Mouse (Mus musculus) hindbrain, postnatal 0 days (tissue): ENCODE data around the gene Tab1. TPM values are rescaled to one million over a fixed set of nuclear protein-coding genes. Genes with fewer than 3 reads are reported as not detected.

Experiments used
- ATAC-seq: fragments of 200-750 bp; cut with Nextera tagmentation; 2 replicates; pipeline ENCODE4 v1.8.0; 2017; ENCODE audit warnings: mild to moderate bottlenecking, moderate TSS enrichment, moderate library complexity
- DNase-seq: peaks from one replicate; pipeline ENCODE4 v3.0.0-alpha.2; 2015; ENCODE audit warnings: low spot score
- H3K27ac ChIP-seq: fragments of 300-500 bp; sonication (generic); 2 replicates; pipeline ENCODE4 v1.5.1; 2014; ENCODE audit warnings: mild to moderate bottlenecking
- H3K27me3 ChIP-seq: fragments of 300-500 bp; sonication (generic); 2 replicates; pipeline ENCODE4 v1.6.1; 2014; ENCODE audit warnings: low read length, mixed read lengths; ENCODE audit not compliant: insufficient read depth
- H3K36me3 ChIP-seq: fragments of 300-500 bp; sonication (generic); 2 replicates; pipeline ENCODE4 v1.6.1; 2014; ENCODE audit warnings: low read length, mixed read lengths; ENCODE audit not compliant: insufficient read depth
- H3K4me1 ChIP-seq: fragments of 300-500 bp; sonication (generic); 2 replicates; pipeline ENCODE4 v1.6.1; 2014; ENCODE audit warnings: antibody characterized with exemption, low read length, mixed read lengths; ENCODE audit not compliant: insufficient read depth
- H3K4me2 ChIP-seq: fragments of 300-500 bp; sonication (generic); 2 replicates; pipeline ENCODE4 v1.6.1; 2014; ENCODE audit warnings: low read depth, mild to moderate bottlenecking, low read length, moderate library complexity, mixed read lengths
- H3K4me3 ChIP-seq: fragments of 300-500 bp; sonication (generic); 2 replicates; pipeline ENCODE4 v1.5.1; 2014; ENCODE audit warnings: low read length
- H3K9ac ChIP-seq: fragments of 300-500 bp; sonication (generic); replicated peaks from 2 replicates; pipeline ENCODE4 v1.6.1; 2014; ENCODE audit warnings: mild to moderate bottlenecking, low read length, moderate library complexity, mixed read lengths
- H3K9me3 ChIP-seq: fragments of 300-500 bp; sonication (generic); 2 replicates; pipeline ENCODE4 v1.6.1; 2016; ENCODE audit warnings: low read length, mixed read lengths
- CTCF ChIP-seq: IDR thresholded peaks from 2 replicates; pipeline ENCODE4 v1.5.1; 2016; ENCODE audit warnings: antibody characterized with exemption, control low read depth, low read depth
- WGBS: fragments of 180-500 bp; shearing (Covaris S2); extraction: QIAGEN DNeasy Blood & Tissue Kit; methylation state at CpG from one replicate; pipeline ENCODE4 v1.1.7; 2014; 5-methylcytosine and 5-hydroxymethylcytosine counted together
- polyA plus RNA-seq: library from polyadenylated mRNA; unstranded; fragments of >200 nt; fragmentation: Nextera tagmentation; extraction: Ambion mirVana; gene quantifications from 2 replicates; pipeline ENCODE4 v1.2.1, GENCODE M21; 2015
- total RNA-seq: library from RNA; depleted of rRNA; stranded (reverse); fragments of >200 nt; gene quantifications from 2 replicates; pipeline ENCODE4 v1.2.3, GENCODE M21; 2014; rRNA removed

Gene Tab1
- total and polyA plus RNA-seq, 2 experiments from 2014 or later: 26.5 to 55.0 TPM

DNA sequence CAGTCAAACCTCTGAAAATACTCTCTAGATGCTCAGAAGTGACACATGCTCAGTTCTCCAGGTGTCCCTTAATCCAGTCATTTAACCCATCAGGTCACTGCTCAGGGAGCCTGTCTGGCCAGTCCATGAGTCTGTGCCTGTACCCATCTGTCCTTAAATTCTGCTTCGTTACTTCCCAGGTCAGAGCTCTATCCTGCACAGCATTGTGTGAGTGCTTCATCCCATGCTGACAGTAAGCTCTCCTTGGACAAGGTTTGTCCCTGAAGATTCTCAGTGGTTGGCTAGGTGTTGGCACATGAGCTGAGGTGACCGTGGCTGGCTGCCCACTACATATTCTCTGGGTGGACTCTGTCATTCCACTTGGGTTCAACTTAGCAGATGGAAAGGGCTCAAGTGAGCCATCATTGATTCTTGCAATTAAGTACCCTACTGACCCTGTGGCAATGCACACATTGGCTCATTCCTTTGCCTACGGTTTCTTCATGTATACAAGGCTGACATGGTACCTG, 73.2 kb downstream of the Tab1 start:
- no peak for ATAC-seq
- peaks cover 1% of the 10 kb centered on the region; the same call in 1 of the 2 replicates for H3K36me3 ChIP-seq
- WGBS: 88% methylated on average over 3 of the region's 3 CpGs
- DNase-seq: no peak
- no peak overlapping the region for H3K9ac ChIP-seq
- H3K27ac ChIP-seq: no peak overlapping the region
- no peaks in the 10 kb centered on the region for H3K4me1 ChIP-seq
- H3K4me3 ChIP-seq: no peak overlapping the region
- H3K9me3 ChIP-seq: no peaks in the 10 kb centered on the region
- no peak overlapping the region for H3K4me2 ChIP-seq
- no peaks in the 10 kb centered on the region for H3K27me3 ChIP-seq
- no peak for TF ChIP-seq CTCF

DNA sequence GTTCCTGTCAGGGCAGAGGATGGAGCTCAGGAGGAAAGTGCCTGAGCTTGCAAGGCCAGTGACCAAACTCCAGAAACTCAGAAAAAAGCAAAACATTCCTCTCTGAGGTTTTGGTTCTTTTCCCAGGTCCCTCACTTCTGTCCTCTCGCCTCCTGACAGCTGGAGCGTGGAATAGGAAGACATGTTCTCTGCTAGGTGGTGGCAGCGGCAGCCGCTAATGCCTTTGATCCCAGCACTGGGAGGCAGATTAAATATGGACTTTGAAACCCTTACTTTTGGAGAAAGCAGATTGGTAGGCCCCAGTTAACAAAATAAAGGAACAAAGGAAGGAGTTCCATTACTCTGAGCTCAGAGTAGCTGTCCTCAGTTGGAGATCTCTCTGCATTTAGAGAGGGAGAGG, 75.5 kb downstream of the Tab1 start:
- TF ChIP-seq CTCF: no peak
- Histone ChIP-seq H3K27ac (no peak overlapping the region), H3K4me3 (no peak overlapping the region), H3K4me2 (no peak overlapping the region), H3K9me3 (no peaks in the 10 kb centered on the region), H3K36me3 (peaks cover 18% of the 10 kb centered on the region), H3K9ac (no peak overlapping the region), H3K4me1 (no peaks in the 10 kb centered on the region), H3K27me3 (no peaks in the 10 kb centered on the region)
- ATAC-seq (no peak), DNase-seq (no peak)
- 28% methylated on average over 4 of the region's 4 CpGs for WGBS

Other genes with a start within 250 kb of the Tab1 start
- 3.5 and 5.3 TPM in 2 replicates for gene Apobec3, start 241.5 kb upstream of the Tab1 start, total RNA-seq
- 3.9 and 4.5 TPM in 2 replicates for gene Apobec3, start 241.5 kb upstream of the Tab1 start, polyA plus RNA-seq
- 5.1 and 9.5 TPM in 2 replicates for gene Cbx7, start 162.0 kb upstream of the Tab1 start, total RNA-seq
- 2.9 and 3.1 TPM in 2 replicates for gene Cbx7, start 162.0 kb upstream of the Tab1 start, polyA plus RNA-seq
- 31.0 and 33.4 TPM in 2 replicates for gene Pdgfb, start 118.2 kb upstream of the Tab1 start, total RNA-seq
- 8.3 and 9.5 TPM in 2 replicates for gene Pdgfb, start 118.2 kb upstream of the Tab1 start, polyA plus RNA-seq
- gene Syngr1, start 41.8 kb upstream of the Tab1 start, total RNA-seq: 155 and 157 TPM in 2 replicates
- 73.4 and 78.6 TPM in 2 replicates for gene Syngr1, start 41.8 kb upstream of the Tab1 start, polyA plus RNA-seq
- gene Rpl3, start 41.3 kb upstream of the Tab1 start, total RNA-seq: 599 and 600 TPM in 2 replicates
- gene Rpl3, start 41.3 kb upstream of the Tab1 start, polyA plus RNA-seq: 527 and 544 TPM in 2 replicates
- 99.6 and 106 TPM in 2 replicates for gene Mgat3, start 40.6 kb downstream of the Tab1 start, total RNA-seq
- 13.2 and 13.5 TPM in 2 replicates for gene Mgat3, start 40.6 kb downstream of the Tab1 start, polyA plus RNA-seq
- 46.3 and 51.1 TPM in 2 replicates for gene Mief1, start 100.9 kb downstream of the Tab1 start, total RNA-seq
- gene Mief1, start 100.9 kb downstream of the Tab1 start, polyA plus RNA-seq: 20.3 and 22.0 TPM in 2 replicates
- not detected in 2 replicates for gene AC140267.1, start 102.7 kb downstream of the Tab1 start, total RNA-seq
- not detected in 2 replicates for gene AC140267.1, start 102.7 kb downstream of the Tab1 start, polyA plus RNA-seq
- 140 and 157 TPM in 2 replicates for gene Atf4, start 122.1 kb downstream of the Tab1 start, total RNA-seq
- 104 and 109 TPM in 2 replicates for gene Atf4, start 122.1 kb downstream of the Tab1 start, polyA plus RNA-seq
- gene Rps19bp1, start 131.2 kb downstream of the Tab1 start, total RNA-seq: 29.0 and 51.6 TPM in 2 replicates
- gene Rps19bp1, start 131.2 kb downstream of the Tab1 start, polyA plus RNA-seq: 78.4 and 81.3 TPM in 2 replicates
- gene Cacna1i, start 154.1 kb downstream of the Tab1 start, total RNA-seq: 10.8 and 14.0 TPM in 2 replicates
- gene Cacna1i, start 154.1 kb downstream of the Tab1 start, polyA plus RNA-seq: 0.47 and 0.50 TPM in 2 replicates